Mouse (Mus musculus): ENCODE results near the gene Cmip.

DNA sequence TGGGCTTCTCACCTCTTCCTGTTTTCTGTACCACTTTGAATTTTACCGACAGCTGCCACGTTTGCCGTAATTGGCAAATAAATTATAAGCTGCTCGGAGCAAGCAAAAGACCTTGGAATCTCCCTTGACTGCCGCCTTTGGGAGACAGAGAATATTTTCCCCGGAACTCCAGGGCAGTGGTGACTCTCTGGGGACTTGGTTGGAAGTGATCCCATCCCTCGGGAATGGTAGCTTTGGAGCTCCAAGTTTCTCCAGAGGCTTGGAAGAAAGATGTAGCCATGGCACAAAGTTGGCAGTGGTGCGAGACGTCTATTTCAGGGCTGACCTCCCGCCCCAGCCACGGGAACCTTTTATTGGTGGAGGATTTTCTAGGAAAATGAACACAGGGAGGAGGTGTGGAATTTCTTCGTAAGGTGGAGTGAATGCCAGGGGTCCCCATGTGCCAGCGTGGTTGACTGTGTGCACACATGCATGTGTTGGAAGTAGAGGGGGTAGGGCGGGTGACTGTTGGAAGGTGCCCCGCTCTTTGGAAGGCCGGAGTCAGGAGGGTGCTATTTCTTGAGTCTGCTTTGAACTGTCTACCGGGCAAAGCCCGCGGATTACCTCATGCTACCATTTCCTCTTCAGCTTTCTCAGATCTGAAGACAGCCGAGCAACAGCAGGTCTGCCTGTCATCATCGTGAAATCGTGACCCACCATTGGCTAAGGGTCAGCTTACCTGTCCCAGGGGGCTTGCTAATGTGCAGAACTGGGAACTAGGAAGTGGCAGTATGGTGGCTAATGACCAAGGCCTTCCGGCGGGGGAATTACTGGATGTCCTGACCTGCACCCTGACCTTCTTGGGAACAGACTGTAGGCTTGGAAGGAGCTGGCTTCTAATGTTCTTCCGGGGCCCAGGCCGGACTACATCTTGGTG, 62.3 kb downstream of the Cmip start:
- no peak for TF ChIP-seq CTCF (IDR thresholded peaks at IDR 0.05; ENCODE audit: insufficient read depth, low read depth, low read length)
- no peak for TF ChIP-seq POLR2A (IDR thresholded peaks at IDR 0.05; ENCODE audit: insufficient read depth, low read depth, low read length)
